Mouse (Mus musculus): Measurements from ENCODE around the gene Lars2.

DNA sequence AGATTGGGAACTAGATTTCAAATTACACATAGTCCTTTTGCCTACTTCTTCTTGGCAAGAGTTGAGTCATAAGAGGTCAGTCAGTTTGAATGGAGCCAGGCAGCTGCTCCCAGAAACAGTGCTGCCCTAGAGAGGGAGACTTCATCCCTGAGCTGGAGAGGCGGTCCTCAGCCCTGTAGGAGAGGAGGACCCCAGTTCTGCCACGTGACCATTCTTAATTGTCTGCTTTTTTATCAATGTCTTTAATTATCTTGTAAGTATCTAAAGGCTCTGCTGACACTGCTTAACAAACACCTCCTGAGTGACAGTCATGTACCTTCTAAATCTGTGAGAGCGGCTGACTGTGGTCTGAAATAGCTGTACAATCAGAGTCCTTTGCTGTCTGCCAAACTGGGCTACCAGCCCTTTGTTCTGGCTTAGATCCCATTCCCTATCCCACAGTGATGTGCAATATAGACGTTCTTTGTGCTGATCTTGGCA is 100.5 kb downstream of the Lars2 start:
- TF ChIP-seq ETS1 (conservative IDR thresholded peaks at IDR 0.05; ENCODE audit: low read depth, low read length) (no peak), MEF2A (IDR thresholded peaks at IDR 0.05; ENCODE audit: borderline replicate concordance, low read depth, low read length) (no peak), POLR2A (IDR thresholded peaks at IDR 0.05; ENCODE audit: low read depth, low read length) (no peak), CTCF (conservative IDR thresholded peaks at IDR 0.05 in 1 of 2, IDR thresholded peaks at IDR 0.05 in 1 of 2; ENCODE audit: low read depth in 2 of 2, low read length in 2 of 2) (no peak), ZNF384 (IDR thresholded peaks at IDR 0.05; ENCODE audit: low read depth, low read length) (no peak), ZKSCAN1 (IDR thresholded peaks at IDR 0.05; ENCODE audit: borderline replicate concordance, low read depth, low read length) (no peak), JUN (IDR thresholded peaks at IDR 0.05; ENCODE audit: insufficient read depth, low read depth, low read length) (no peak), USF1 (IDR thresholded peaks at IDR 0.05; ENCODE audit: low read depth, low read length) (no peak), MAZ (IDR thresholded peaks at IDR 0.05; ENCODE audit: low read depth, low read length) (no peak)

All from CH12.LX (cell line).